Mouse (Mus musculus): ENCODE data around the gene Gm9958. TPM values are rescaled to one million over a fixed set of nuclear protein-coding genes. Genes with fewer than 3 reads are reported as not detected.

Gm9958 gene
- total RNA-seq, 2 experiments from 2014 or later: 2.5 to 2.9 TPM

- DNase-seq (ENCODE audit: low spot score in 2 of 2): no peak
Measured at GRCm38 (mm10) chr5:90396817-90397216, 29.8 kb downstream of the Gm9958 start.

GRCm38 (mm10) chr5:90405210-90405609 is 38.2 kb downstream of the Gm9958 start:
- DNase-seq (ENCODE audit: low spot score in 2 of 2): no peak

GRCm38 (mm10) chr5:90414142-90414924 is 47.3 kb downstream of the Gm9958 start:
- no peak for DNase-seq (ENCODE audit: low spot score in 2 of 2)

- no peak for DNase-seq (ENCODE audit: low spot score in 2 of 2)
Measured at GRCm38 (mm10) chr5:90414925-90415295, 47.9 kb downstream of the Gm9958 start.

Other genes starting within 250 kb of the Gm9958 start
- gene Cox18, start 143.2 kb upstream of the Gm9958 start, total RNA-seq (2021): 10 to 100 TPM; 26.1 to 48.9 TPM
- gene Ankrd17, start 627 bp upstream of the Gm9958 start, total RNA-seq (2021): 10 to 100 TPM; 75.6 to 89.5 TPM
- 10 to 100 TPM in 1 of 2 experiments, 1 to 10 TPM in 1; 1.3 to 11.4 TPM for gene Alb, start 93.7 kb downstream of the Gm9958 start, total RNA-seq (2021)
- gene Afp, start 123.5 kb downstream of the Gm9958 start, total RNA-seq (2021): not detected
- gene Afm, start 151.7 kb downstream of the Gm9958 start, total RNA-seq (2021): under 1 TPM in 1 of 2 experiments, not detected in 1; 0.13 TPM
- gene 5830473C10Rik, start 193.9 kb downstream of the Gm9958 start, total RNA-seq (2021): not detected

Data from adrenal gland, adult 18-20 months (tissue).